ENCODE assay signal across 9 mouse cellular contexts in the genomic region with DNA sequence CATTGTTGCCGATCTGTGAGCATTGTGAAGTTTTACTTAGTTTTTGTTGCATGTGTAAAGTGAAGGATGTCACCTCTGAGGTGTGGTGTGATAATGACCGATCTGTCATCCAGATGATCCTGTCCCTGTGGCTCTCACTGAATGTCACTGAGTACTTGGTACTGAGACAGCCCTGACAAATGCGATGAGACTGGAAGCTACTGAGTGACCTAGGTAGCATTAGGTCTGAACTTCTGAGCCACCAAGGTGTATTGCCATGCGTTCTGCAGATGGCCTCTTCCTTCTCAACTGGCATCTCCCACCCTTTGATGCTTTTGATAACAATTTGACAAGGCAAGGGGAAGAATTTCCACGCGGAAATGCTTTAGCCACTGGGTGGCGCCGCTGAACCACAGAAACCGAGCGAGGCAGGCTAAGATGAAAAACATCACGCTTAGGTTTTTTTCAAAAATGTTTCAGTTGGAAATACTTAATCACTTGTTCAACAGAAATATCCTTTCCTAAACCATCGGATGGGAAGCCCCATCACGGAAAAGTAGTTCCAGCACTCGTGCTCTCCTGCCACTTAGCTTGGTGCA.
DNase-seq lines count a peak whose midpoint lies in the region; ATAC-seq and TF ChIP-seq lines count a peak whose summit lies in the region.
"Had no signal": no experiment of that assay in that cellular context is flagged by ENCODE, and none has a peak within 500 bp of the region (broad histone marks: within the 10 kb centered on the region; RNA-seq: fewer than 3 reads in every experiment).

No protein-coding gene starts in this region.

- no peaks in the 10 kb centered on the region for H3K36me3 ChIP-seq in intestine, postnatal 0 days (ENCODE audit: control insufficient read depth, insufficient read depth)
- H3K36me3 ChIP-seq in intestine, embryonic 15.5 days, result no peaks in the 10 kb centered on the region
- no peaks in the 10 kb centered on the region for H3K36me3 ChIP-seq in forebrain, embryonic 14.5 days (ENCODE audit: control insufficient read depth, insufficient read depth, low read length)
- no peaks in the 10 kb centered on the region for H3K36me3 ChIP-seq in midbrain, embryonic 10.5 days
- no peaks in the 10 kb centered on the region for H3K36me3 ChIP-seq in stomach, postnatal 0 days (ENCODE audit: control insufficient read depth, insufficient read depth, low read length)
- H3K36me3 ChIP-seq: embryonic facial prominence, embryonic 12.5 days had no signal

- H3K9ac ChIP-seq in intestine, postnatal 0 days (ENCODE audit: low read depth, low read length), result no peak overlapping the region
- no peak overlapping the region for H3K9ac ChIP-seq in intestine, embryonic 15.5 days
- no peak overlapping the region for H3K9ac ChIP-seq in forebrain, embryonic 14.5 days (ENCODE audit: low read length)
- H3K9ac ChIP-seq in stomach, postnatal 0 days (ENCODE audit: low read length), result no peak overlapping the region
- H3K9ac ChIP-seq: embryonic facial prominence, embryonic 12.5 days had no signal

- WGBS in intestine, postnatal 0 days, result 31% methylated on average over 14 of the region's 14 CpGs
- 35% methylated on average over 14 of the region's 14 CpGs for WGBS in intestine, embryonic 15.5 days
- 31% methylated on average over 14 of the region's 14 CpGs for WGBS in forebrain, embryonic 14.5 days
- WGBS in midbrain, embryonic 10.5 days, result 45% methylated on average over 14 of the region's 14 CpGs
- 31% methylated on average over 14 of the region's 14 CpGs for WGBS in stomach, postnatal 0 days

- no peak for ATAC-seq in intestine, postnatal 0 days
- ATAC-seq in intestine, embryonic 15.5 days, result no peak
- peak; percentile 62; the same call in 1 of the 2 replicates for ATAC-seq in forebrain, embryonic 14.5 days
- ATAC-seq in stomach, postnatal 0 days (ENCODE audit: low FRiP score, low TSS enrichment), result no peak

- H3K27me3 ChIP-seq in intestine, postnatal 0 days (replicated peaks; ENCODE audit: control insufficient read depth, insufficient read depth, low read length), result no peaks in the 10 kb centered on the region
- H3K27me3 ChIP-seq in intestine, embryonic 15.5 days (replicated peaks), result no peaks in the 10 kb centered on the region
- no peaks in the 10 kb centered on the region for H3K27me3 ChIP-seq in forebrain, embryonic 14.5 days (replicated peaks; ENCODE audit: control insufficient read depth, insufficient read depth, low read length)
- H3K27me3 ChIP-seq in midbrain, embryonic 10.5 days (ENCODE audit: low read depth, poor library complexity, severe bottlenecking), result no peaks in the 10 kb centered on the region
- H3K27me3 ChIP-seq in stomach, postnatal 0 days (ENCODE audit: control insufficient read depth, insufficient read depth, low read length), result no peaks in the 10 kb centered on the region
- H3K27me3 ChIP-seq: embryonic facial prominence, embryonic 12.5 days had no signal

- no peaks in the 10 kb centered on the region for H3K9me3 ChIP-seq in intestine, postnatal 0 days (ENCODE audit: control insufficient read depth)
- H3K9me3 ChIP-seq in intestine, embryonic 15.5 days, result no peaks in the 10 kb centered on the region
- H3K9me3 ChIP-seq in forebrain, embryonic 14.5 days (replicated peaks; ENCODE audit: control insufficient read depth, low read length), result no peaks in the 10 kb centered on the region
- H3K9me3 ChIP-seq in midbrain, embryonic 10.5 days (replicated peaks), result no peaks in the 10 kb centered on the region
- H3K9me3 ChIP-seq in stomach, postnatal 0 days (ENCODE audit: control insufficient read depth, low read length), result no peaks in the 10 kb centered on the region
- H3K9me3 ChIP-seq: embryonic facial prominence, embryonic 12.5 days had no signal

- no peak overlapping the region for H3K4me2 ChIP-seq in intestine, postnatal 0 days (replicated peaks; ENCODE audit: low read depth)
- no peak overlapping the region for H3K4me2 ChIP-seq in intestine, embryonic 15.5 days (replicated peaks)
- H3K4me2 ChIP-seq in forebrain, embryonic 14.5 days (ENCODE audit: low read length), result no peak overlapping the region
- H3K4me2 ChIP-seq in stomach, postnatal 0 days (replicated peaks; ENCODE audit: low read depth), result no peak overlapping the region
- H3K4me2 ChIP-seq: embryonic facial prominence, embryonic 12.5 days had no signal

- DNase-seq in ZHBTc4 (ENCODE audit: low read depth, low spot score), result peak; percentile 74
- peak; percentile 87 for DNase-seq in forebrain, embryonic 14.5 days (ENCODE audit: low spot score)
- DNase-seq in layer of hippocampus, postnatal 10 days (ENCODE audit: low spot score in 2 of 2), result peak; percentile 84 to 86
- peak; percentile 52 for DNase-seq in midbrain, embryonic 10.5 days (ENCODE audit: low spot score)
- peak; percentile 29 for DNase-seq in stomach, postnatal 0 days (ENCODE audit: low spot score)
- DNase-seq in MN1 (ENCODE audit: low spot score), result no peak

- H3K4me3 ChIP-seq in intestine, postnatal 0 days (ENCODE audit: low read depth, low read length), result no peak overlapping the region
- no peak overlapping the region for H3K4me3 ChIP-seq in intestine, embryonic 15.5 days (replicated peaks)
- no peak overlapping the region for H3K4me3 ChIP-seq in forebrain, embryonic 14.5 days (ENCODE audit: low read depth, low read length)
- no peak overlapping the region for H3K4me3 ChIP-seq in midbrain, embryonic 10.5 days
- H3K4me3 ChIP-seq in stomach, postnatal 0 days (ENCODE audit: low read depth, low read length), result no peak overlapping the region
- H3K4me3 ChIP-seq: embryonic facial prominence, embryonic 12.5 days had no signal

- TF ChIP-seq CTCF in intestine, postnatal 0 days (IDR thresholded peaks at IDR 0.05; ENCODE audit: low read depth), result peak; percentile 71
- TF ChIP-seq CTCF in stomach, postnatal 0 days (IDR thresholded peaks at IDR 0.05; ENCODE audit: low read depth), result peak; percentile 80

- TF ChIP-seq EP300 in stomach, postnatal 0 days (optimal IDR thresholded peaks at IDR 0.05), result no peak

- no peak overlapping the region for H3K27ac ChIP-seq in intestine, postnatal 0 days (ENCODE audit: low read depth, low read length)
- no peak overlapping the region for H3K27ac ChIP-seq in intestine, embryonic 15.5 days
- no peak overlapping the region for H3K27ac ChIP-seq in forebrain, embryonic 14.5 days (ENCODE audit: low read depth, low read length)
- H3K27ac ChIP-seq in midbrain, embryonic 10.5 days (replicated peaks), result no peak overlapping the region
- no peak overlapping the region for H3K27ac ChIP-seq in stomach, postnatal 0 days (replicated peaks)
- H3K27ac ChIP-seq: embryonic facial prominence, embryonic 12.5 days had no signal

- no peaks in the 10 kb centered on the region for H3K4me1 ChIP-seq in intestine, postnatal 0 days (replicated peaks; ENCODE audit: control insufficient read depth, insufficient read depth, low read length)
- no peaks in the 10 kb centered on the region for H3K4me1 ChIP-seq in intestine, embryonic 15.5 days (replicated peaks)
- H3K4me1 ChIP-seq in forebrain, embryonic 14.5 days (ENCODE audit: control insufficient read depth, insufficient read depth, low read length), result no peaks in the 10 kb centered on the region
- H3K4me1 ChIP-seq in midbrain, embryonic 10.5 days, result 0 out of 2 replicates have a peak, but pooled peaks cover 2% of the 10 kb centered on the region
- no peaks in the 10 kb centered on the region for H3K4me1 ChIP-seq in stomach, postnatal 0 days (replicated peaks; ENCODE audit: control insufficient read depth, insufficient read depth)
- H3K4me1 ChIP-seq: embryonic facial prominence, embryonic 12.5 days had no signal
